Mouse (Mus musculus): ENCODE data around the gene Slc24a1. TPM values are rescaled to one million over a fixed set of nuclear protein-coding genes. Genes with fewer than 3 reads are reported as not detected.

The Slc24a1 gene
- polyA plus RNA-seq, 1 experiment from 2014 or later: not detected

GRCm38 (mm10) chr9:64960978-64961320 lies 9.5 kb upstream of the Slc24a1 start:
- Histone ChIP-seq H3K4me1 (ENCODE audit: control insufficient read depth, insufficient read depth, low read length) (peaks cover 6% of the 10 kb centered on the region; the same call in 1 of the 2 replicates), H3K4me2 (peak overlapping the region; percentile 64), H3K4me3 (ENCODE audit: low read depth, low read length) (peak overlapping the region; percentile 66), H3K36me3 (ENCODE audit: control insufficient read depth, insufficient read depth, low read length) (no peaks in the 10 kb centered on the region; the same call in 1 of the 2 replicates), H3K9ac (ENCODE audit: low read length) (peak overlapping the region; percentile 90), H3K27ac (ENCODE audit: low read depth, low read length) (peak overlapping the region; percentile 60), H3K9me3 (ENCODE audit: control insufficient read depth, low read length) (no peaks in the 10 kb centered on the region), H3K27me3 (ENCODE audit: control insufficient read depth, insufficient read depth, low read length) (no peaks in the 10 kb centered on the region)
- ATAC-seq (ENCODE audit: low FRiP score): peak; percentile 83
- under 1% methylated on average over 17 of the region's 17 CpGs for WGBS
- no peak for DNase-seq (ENCODE audit: low spot score, missing footprints)

- Histone ChIP-seq H3K4me2 (peak within 1 kb of the TSS; percentile 64), H3K9ac (ENCODE audit: low read length) (peak within 1 kb of the TSS; percentile 90), H3K9me3 (ENCODE audit: control insufficient read depth, low read length) (no peaks in the 10 kb centered on the region), H3K4me1 (ENCODE audit: control insufficient read depth, insufficient read depth, low read length) (peaks cover 6% of the 10 kb centered on the region; the same call in 1 of the 2 replicates), H3K27me3 (ENCODE audit: control insufficient read depth, insufficient read depth, low read length) (no peaks in the 10 kb centered on the region), H3K36me3 (ENCODE audit: control insufficient read depth, insufficient read depth, low read length) (no peaks in the 10 kb centered on the region; the same call in 1 of the 2 replicates), H3K27ac (ENCODE audit: low read depth, low read length) (peak within 1 kb of the TSS; percentile 60), H3K4me3 (ENCODE audit: low read depth, low read length) (peak within 1 kb of the TSS; percentile 66)
- 5% methylated on average over 29 of the region's 29 CpGs for WGBS
- peak; percentile 100 for DNase-seq (ENCODE audit: low spot score, missing footprints)
- peak; percentile 97 for ATAC-seq (ENCODE audit: low FRiP score)
Measured at GRCm38 (mm10) chr9:64960117-64960977, 8.9 kb upstream of the Slc24a1 start, which contains the start of gene Ints14. TSS of gene Ints14 (plus strand) at chr9:64960905.

- WGBS: 92% methylated on average over 3 of the region's 3 CpGs
- H3K27ac ChIP-seq (ENCODE audit: low read depth, low read length): no peak overlapping the region
- no peaks in the 10 kb centered on the region for H3K27me3 ChIP-seq (ENCODE audit: control insufficient read depth, insufficient read depth, low read length)
- H3K9ac ChIP-seq (ENCODE audit: low read length): no peak overlapping the region
- no peak overlapping the region for H3K4me3 ChIP-seq (ENCODE audit: low read depth, low read length)
- no peak for ATAC-seq (ENCODE audit: low FRiP score)
- H3K4me1 ChIP-seq (ENCODE audit: control insufficient read depth, insufficient read depth, low read length): peaks cover 6% of the 10 kb centered on the region; the same call in 1 of the 2 replicates
- no peaks in the 10 kb centered on the region for H3K36me3 ChIP-seq (ENCODE audit: control insufficient read depth, insufficient read depth, low read length)
- H3K4me2 ChIP-seq: no peak overlapping the region
- DNase-seq (ENCODE audit: low spot score, missing footprints): no peak
- no peaks in the 10 kb centered on the region for H3K9me3 ChIP-seq (ENCODE audit: control insufficient read depth, low read length)
Measured at GRCm38 (mm10) chr9:64957276-64957675, 5.9 kb upstream of the Slc24a1 start.

GRCm38 (mm10) chr9:64956337-64956736 lies 4.9 kb upstream of the Slc24a1 start:
- H3K4me2 ChIP-seq: no peak overlapping the region
- DNase-seq (ENCODE audit: low spot score, missing footprints) (no peak), ATAC-seq (ENCODE audit: low FRiP score) (no peak)
- no peaks in the 10 kb centered on the region for H3K36me3 ChIP-seq (ENCODE audit: control insufficient read depth, insufficient read depth, low read length)
- no peaks in the 10 kb centered on the region for H3K9me3 ChIP-seq (ENCODE audit: control insufficient read depth, low read length)
- no peak overlapping the region for H3K9ac ChIP-seq (ENCODE audit: low read length)
- H3K27ac ChIP-seq (ENCODE audit: low read depth, low read length): no peak overlapping the region
- no peak overlapping the region for H3K4me3 ChIP-seq (ENCODE audit: low read depth, low read length)
- 29% methylated on average over 12 of the region's 12 CpGs for WGBS
- H3K27me3 ChIP-seq (ENCODE audit: control insufficient read depth, insufficient read depth, low read length): no peaks in the 10 kb centered on the region
- H3K4me1 ChIP-seq (ENCODE audit: control insufficient read depth, insufficient read depth, low read length): no peaks in the 10 kb centered on the region; the same call in 1 of the 2 replicates

GRCm38 (mm10) chr9:64953190-64953589 lies 1.8 kb upstream of the Slc24a1 start:
- Histone ChIP-seq H3K9me3 (ENCODE audit: control insufficient read depth, low read length) (no peaks in the 10 kb centered on the region), H3K4me3 (ENCODE audit: low read depth, low read length) (no peak overlapping the region), H3K27me3 (ENCODE audit: control insufficient read depth, insufficient read depth, low read length) (no peaks in the 10 kb centered on the region), H3K9ac (ENCODE audit: low read length) (no peak overlapping the region), H3K4me2 (no peak overlapping the region), H3K36me3 (ENCODE audit: control insufficient read depth, insufficient read depth, low read length) (no peaks in the 10 kb centered on the region), H3K27ac (ENCODE audit: low read depth, low read length) (no peak overlapping the region), H3K4me1 (ENCODE audit: control insufficient read depth, insufficient read depth, low read length) (no peaks in the 10 kb centered on the region)
- DNase-seq (ENCODE audit: low spot score, missing footprints): no peak
- no peak for ATAC-seq (ENCODE audit: low FRiP score)
- 82% methylated on average over 7 of the region's 7 CpGs for WGBS

GRCm38 (mm10) chr9:64952055-64952454 lies 648 bp upstream of the Slc24a1 start:
- H3K4me1 ChIP-seq (ENCODE audit: control insufficient read depth, insufficient read depth, low read length): no peaks in the 10 kb centered on the region
- H3K27me3 ChIP-seq (ENCODE audit: control insufficient read depth, insufficient read depth, low read length): no peaks in the 10 kb centered on the region
- WGBS: 12% methylated on average over 5 of the region's 5 CpGs
- H3K9me3 ChIP-seq (ENCODE audit: control insufficient read depth, low read length): no peaks in the 10 kb centered on the region
- H3K4me3 ChIP-seq (ENCODE audit: low read depth, low read length): no peak overlapping the region
- no peak for DNase-seq (ENCODE audit: low spot score, missing footprints)
- no peak overlapping the region for H3K4me2 ChIP-seq
- H3K27ac ChIP-seq (ENCODE audit: low read depth, low read length): no peak overlapping the region
- ATAC-seq (ENCODE audit: low FRiP score): no peak
- H3K9ac ChIP-seq (ENCODE audit: low read length): no peak overlapping the region
- H3K36me3 ChIP-seq (ENCODE audit: control insufficient read depth, insufficient read depth, low read length): no peaks in the 10 kb centered on the region

- Histone ChIP-seq H3K27me3 (ENCODE audit: control insufficient read depth, insufficient read depth, low read length) (no peaks in the 10 kb centered on the region), H3K27ac (ENCODE audit: low read depth, low read length) (no peak overlapping the region), H3K9me3 (ENCODE audit: control insufficient read depth, low read length) (no peaks in the 10 kb centered on the region), H3K9ac (ENCODE audit: low read length) (no peak overlapping the region), H3K4me2 (no peak overlapping the region), H3K4me1 (ENCODE audit: control insufficient read depth, insufficient read depth, low read length) (no peaks in the 10 kb centered on the region), H3K36me3 (ENCODE audit: control insufficient read depth, insufficient read depth, low read length) (no peaks in the 10 kb centered on the region), H3K4me3 (ENCODE audit: low read depth, low read length) (no peak overlapping the region)
- ATAC-seq (ENCODE audit: low FRiP score) (no peak), DNase-seq (ENCODE audit: low spot score, missing footprints) (no peak)
- WGBS: 86% methylated on average over 9 of the region's 9 CpGs
Measured at GRCm38 (mm10) chr9:64947483-64948095, 3.8 kb downstream of the Slc24a1 start.

GRCm38 (mm10) chr9:64943997-64944396 lies 7.4 kb downstream of the Slc24a1 start:
- H3K9me3 ChIP-seq (ENCODE audit: control insufficient read depth, low read length): no peaks in the 10 kb centered on the region
- H3K4me1 ChIP-seq (ENCODE audit: control insufficient read depth, insufficient read depth, low read length): no peaks in the 10 kb centered on the region
- WGBS: 31% methylated on average over 11 of the region's 11 CpGs
- no peaks in the 10 kb centered on the region for H3K27me3 ChIP-seq (ENCODE audit: control insufficient read depth, insufficient read depth, low read length)
- no peak overlapping the region for H3K4me3 ChIP-seq (ENCODE audit: low read depth, low read length)
- no peak overlapping the region for H3K9ac ChIP-seq (ENCODE audit: low read length)
- no peak overlapping the region for H3K4me2 ChIP-seq
- no peaks in the 10 kb centered on the region for H3K36me3 ChIP-seq (ENCODE audit: control insufficient read depth, insufficient read depth, low read length)
- DNase-seq (ENCODE audit: low spot score, missing footprints): no peak
- H3K27ac ChIP-seq (ENCODE audit: low read depth, low read length): no peak overlapping the region
- no peak for ATAC-seq (ENCODE audit: low FRiP score)

- no peak overlapping the region for H3K4me3 ChIP-seq (ENCODE audit: low read depth, low read length)
- H3K4me2 ChIP-seq: no peak overlapping the region
- 90% methylated on average over 4 of the region's 4 CpGs for WGBS
- ATAC-seq (ENCODE audit: low FRiP score): no peak
- H3K9ac ChIP-seq (ENCODE audit: low read length): no peak overlapping the region
- no peak overlapping the region for H3K27ac ChIP-seq (ENCODE audit: low read depth, low read length)
- DNase-seq (ENCODE audit: low spot score, missing footprints): no peak
- no peaks in the 10 kb centered on the region for H3K36me3 ChIP-seq (ENCODE audit: control insufficient read depth, insufficient read depth, low read length)
- no peaks in the 10 kb centered on the region for H3K27me3 ChIP-seq (ENCODE audit: control insufficient read depth, insufficient read depth, low read length)
- no peaks in the 10 kb centered on the region for H3K4me1 ChIP-seq (ENCODE audit: control insufficient read depth, insufficient read depth, low read length)
- H3K9me3 ChIP-seq (ENCODE audit: control insufficient read depth, low read length): no peaks in the 10 kb centered on the region
Measured at GRCm38 (mm10) chr9:64941650-64942049, 9.8 kb downstream of the Slc24a1 start.

Data from midbrain, embryonic 11.5 days (tissue).